Mouse (Mus musculus): ENCODE results near the gene Runx1. TPM values are rescaled to one million over a fixed set of nuclear protein-coding genes. Genes with fewer than 3 reads are reported as not detected.

Runx1 gene
- total and polyA plus RNA-seq, 2 experiments from 2014 or later: 1.3 to 2.2 TPM

DNA sequence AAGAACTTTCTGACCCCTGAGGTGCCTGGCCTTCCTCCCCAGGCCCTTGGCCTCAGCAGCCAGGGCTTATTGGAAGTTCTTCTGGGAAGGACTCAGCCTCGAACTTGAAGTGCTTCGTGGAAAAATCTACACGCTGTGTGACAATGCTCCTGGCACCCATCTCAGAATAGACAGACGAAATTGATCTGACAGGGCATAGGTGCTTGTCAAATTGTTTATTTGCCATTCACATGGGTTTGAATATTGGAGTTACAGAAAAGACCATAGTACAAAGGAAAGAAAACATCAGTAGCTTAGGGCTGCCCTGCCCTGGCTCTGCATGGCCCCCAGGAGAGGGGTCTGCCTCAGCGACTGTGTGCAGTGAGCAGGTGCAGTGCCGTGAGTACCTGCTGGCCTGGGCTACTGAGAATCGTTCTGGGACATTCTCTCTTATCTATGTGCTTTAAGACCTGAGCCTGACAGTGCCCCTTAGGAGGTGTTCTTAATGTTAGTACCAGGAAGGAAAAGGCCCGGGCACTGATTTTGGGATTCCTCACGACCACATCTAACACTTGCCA is 224.6 kb downstream of the Runx1 start:
- Histone ChIP-seq H3K27ac (no peak overlapping the region), H3K4me2 (ENCODE audit: low read depth, low read length) (no peak overlapping the region), H3K9me3 (ENCODE audit: low read length) (no peaks in the 10 kb centered on the region), H3K27me3 (ENCODE audit: insufficient read depth, low read length) (peaks cover 4% of the 10 kb centered on the region; the same call in 1 of the 2 replicates), H3K9ac (replicated peaks; ENCODE audit: low read length) (no peak overlapping the region), H3K4me3 (ENCODE audit: low read length) (no peak overlapping the region), H3K4me1 (ENCODE audit: insufficient read depth, low read length) (no peaks in the 10 kb centered on the region), H3K36me3 (ENCODE audit: insufficient read depth, low read length) (no peaks in the 10 kb centered on the region)
- ATAC-seq (no peak), DNase-seq (ENCODE audit: low spot score) (no peak)
- WGBS: 79% methylated on average over 9 of the region's 9 CpGs
- TF ChIP-seq CTCF (IDR thresholded peaks at IDR 0.05; ENCODE audit: low read depth): no peak

DNA sequence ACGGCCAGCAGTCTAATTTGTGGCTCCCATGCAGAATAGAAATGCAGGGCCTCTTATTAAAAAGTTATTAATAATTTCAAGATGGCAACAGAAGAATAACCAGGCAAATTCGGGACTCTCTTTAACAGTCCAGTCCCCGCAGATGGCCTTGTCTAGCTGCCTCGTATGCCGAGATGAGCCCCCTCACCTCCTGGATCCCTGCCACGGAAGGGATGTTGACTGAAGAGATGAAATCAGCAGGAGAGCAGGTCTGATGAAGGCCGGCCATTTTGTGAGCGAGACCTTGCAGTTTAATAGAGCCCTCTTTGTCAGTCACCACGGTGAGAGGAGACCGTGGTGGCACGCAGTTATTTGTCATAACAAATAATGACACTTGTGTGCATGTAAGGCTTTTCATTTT is 226.5 kb downstream of the Runx1 start:
- H3K9me3 ChIP-seq (ENCODE audit: low read length): no peaks in the 10 kb centered on the region
- H3K9ac ChIP-seq (replicated peaks; ENCODE audit: low read length): no peak overlapping the region
- H3K4me3 ChIP-seq (ENCODE audit: low read length): no peak overlapping the region
- no peaks in the 10 kb centered on the region for H3K4me1 ChIP-seq (ENCODE audit: insufficient read depth, low read length)
- peaks cover 4% of the 10 kb centered on the region; the same call in 1 of the 2 replicates for H3K27me3 ChIP-seq (ENCODE audit: insufficient read depth, low read length)
- TF ChIP-seq CTCF (IDR thresholded peaks at IDR 0.05; ENCODE audit: low read depth): no peak
- no peak overlapping the region for H3K27ac ChIP-seq
- ATAC-seq (no peak), DNase-seq (ENCODE audit: low spot score) (no peak)
- no peak overlapping the region for H3K4me2 ChIP-seq (ENCODE audit: low read depth, low read length)
- 42% methylated on average over 11 of the region's 11 CpGs for WGBS
- H3K36me3 ChIP-seq (ENCODE audit: insufficient read depth, low read length): no peaks in the 10 kb centered on the region

DNA sequence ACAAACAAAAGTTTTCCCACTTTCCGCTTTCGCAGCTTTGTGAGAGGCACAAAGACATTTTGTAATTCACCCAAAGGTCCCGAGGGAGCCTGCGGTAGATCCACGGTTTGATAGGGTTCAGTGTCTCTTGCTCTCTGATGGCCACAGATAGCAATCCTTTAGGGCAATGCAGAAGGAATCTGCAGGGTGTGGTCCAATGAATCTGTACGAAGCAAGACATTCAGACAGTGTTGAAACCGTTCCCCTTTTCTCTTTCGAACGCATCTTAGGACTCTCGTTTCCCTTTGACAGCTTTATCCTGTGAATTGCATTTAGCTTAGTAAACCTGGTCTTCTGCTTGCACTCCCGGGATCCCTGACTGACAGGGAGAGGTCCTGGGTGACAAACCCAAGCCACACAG is 228.3 kb downstream of the Runx1 start:
- TF ChIP-seq CTCF (IDR thresholded peaks at IDR 0.05; ENCODE audit: low read depth): no peak
- 63% methylated on average over 11 of the region's 11 CpGs for WGBS
- ATAC-seq (no peak), DNase-seq (ENCODE audit: low spot score) (no peak)
- Histone ChIP-seq H3K4me2 (ENCODE audit: low read depth, low read length) (no peak overlapping the region), H3K4me3 (ENCODE audit: low read length) (no peak overlapping the region), H3K4me1 (ENCODE audit: insufficient read depth, low read length) (no peaks in the 10 kb centered on the region), H3K9ac (replicated peaks; ENCODE audit: low read length) (no peak overlapping the region), H3K27me3 (ENCODE audit: insufficient read depth, low read length) (peaks cover 4% of the 10 kb centered on the region; the same call in 1 of the 2 replicates), H3K27ac (no peak overlapping the region), H3K36me3 (ENCODE audit: insufficient read depth, low read length) (no peaks in the 10 kb centered on the region), H3K9me3 (ENCODE audit: low read length) (no peaks in the 10 kb centered on the region)

DNA sequence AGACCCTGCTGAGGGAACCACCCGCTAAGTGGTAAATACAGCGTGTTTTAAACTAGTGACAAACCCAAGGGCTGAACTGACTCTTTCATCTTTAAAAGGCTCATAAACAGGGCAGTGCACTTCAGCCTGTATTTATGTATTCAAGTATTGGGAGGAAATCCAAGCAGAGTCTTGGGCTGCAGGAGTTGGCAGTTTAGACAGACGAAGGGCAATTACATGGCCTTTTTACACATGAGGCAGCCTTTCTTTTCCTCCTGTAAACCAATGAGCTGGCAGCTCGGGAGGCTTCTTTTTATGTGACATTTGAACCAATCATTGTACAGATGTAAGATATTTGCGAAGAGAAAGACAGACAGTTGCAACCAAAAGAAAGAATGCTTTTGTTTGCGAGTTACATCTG is 233.7 kb downstream of the Runx1 start:
- Histone ChIP-seq H3K36me3 (ENCODE audit: insufficient read depth, low read length) (no peaks in the 10 kb centered on the region), H3K4me3 (ENCODE audit: low read length) (no peak overlapping the region), H3K27me3 (ENCODE audit: insufficient read depth, low read length) (no peaks in the 10 kb centered on the region), H3K27ac (no peak overlapping the region), H3K4me2 (ENCODE audit: low read depth, low read length) (no peak overlapping the region), H3K4me1 (ENCODE audit: insufficient read depth, low read length) (no peaks in the 10 kb centered on the region), H3K9me3 (ENCODE audit: low read length) (no peaks in the 10 kb centered on the region), H3K9ac (replicated peaks; ENCODE audit: low read length) (no peak overlapping the region)
- DNase-seq (ENCODE audit: low spot score) (no peak), ATAC-seq (no peak)
- TF ChIP-seq CTCF (IDR thresholded peaks at IDR 0.05; ENCODE audit: low read depth): no peak
- 51% methylated on average over 6 of the region's 6 CpGs for WGBS

DNA sequence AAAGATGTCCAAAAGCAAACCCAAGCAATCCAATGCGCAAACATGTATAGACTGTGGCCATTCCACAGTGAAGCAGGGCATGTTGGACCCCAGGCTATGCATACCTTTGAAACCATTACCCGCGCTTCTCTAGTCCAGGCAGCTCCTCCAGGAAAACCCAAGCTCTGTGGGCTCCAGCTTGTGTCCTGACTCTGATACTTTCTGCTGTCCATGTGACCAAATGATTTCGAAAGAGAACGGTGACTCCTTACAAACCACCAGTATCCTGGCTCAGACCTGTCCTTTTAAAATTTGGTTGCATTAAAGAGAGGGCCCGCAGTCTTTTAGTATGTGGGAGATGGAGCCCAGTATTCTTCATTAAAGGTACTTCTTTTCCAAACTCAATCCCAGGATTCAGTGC is 234.2 kb downstream of the Runx1 start:
- WGBS: 92% methylated on average over 6 of the region's 6 CpGs
- H3K27ac ChIP-seq: no peak overlapping the region
- ATAC-seq: no peak

DNA sequence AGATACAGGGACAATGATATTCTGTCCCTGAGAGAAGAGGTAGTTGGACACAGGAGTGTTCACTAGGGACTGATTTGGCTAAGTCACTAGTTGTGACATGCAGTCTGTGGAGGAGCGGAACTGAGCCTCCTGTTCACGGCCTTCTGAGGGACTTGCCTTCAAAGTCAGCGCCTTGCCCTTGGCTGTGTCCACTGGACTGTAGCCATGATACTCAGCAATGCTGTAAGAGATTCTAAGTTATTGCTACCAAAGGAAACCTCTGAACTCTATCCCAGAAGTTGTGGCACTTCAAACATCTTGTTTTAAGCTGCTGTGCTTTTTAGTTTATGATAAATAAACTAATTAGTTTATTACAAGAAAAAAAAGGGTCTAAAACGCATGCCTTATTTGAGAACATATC is 238.1 kb downstream of the Runx1 start:
- no peak overlapping the region for H3K9ac ChIP-seq (replicated peaks; ENCODE audit: low read length)
- no peaks in the 10 kb centered on the region for H3K4me1 ChIP-seq (ENCODE audit: insufficient read depth, low read length)
- H3K27me3 ChIP-seq (ENCODE audit: insufficient read depth, low read length): no peaks in the 10 kb centered on the region
- no peaks in the 10 kb centered on the region for H3K36me3 ChIP-seq (ENCODE audit: insufficient read depth, low read length)
- DNase-seq (ENCODE audit: low spot score) (no peak), ATAC-seq (no peak)
- 81% methylated on average over 4 of the region's 4 CpGs for WGBS
- no peak overlapping the region for H3K4me2 ChIP-seq (ENCODE audit: low read depth, low read length)
- no peak overlapping the region for H3K27ac ChIP-seq
- no peak for TF ChIP-seq CTCF (IDR thresholded peaks at IDR 0.05; ENCODE audit: low read depth)
- no peak overlapping the region for H3K4me3 ChIP-seq (ENCODE audit: low read length)
- no peaks in the 10 kb centered on the region for H3K9me3 ChIP-seq (ENCODE audit: low read length)

More for the DNA sequence above, 234.2 kb downstream of the Runx1 start:
- Histone ChIP-seq H3K4me1 (ENCODE audit: insufficient read depth, low read length) (no peaks in the 10 kb centered on the region), H3K9me3 (ENCODE audit: low read length) (no peaks in the 10 kb centered on the region), H3K4me3 (ENCODE audit: low read length) (no peak overlapping the region), H3K27me3 (ENCODE audit: insufficient read depth, low read length) (no peaks in the 10 kb centered on the region), H3K9ac (replicated peaks; ENCODE audit: low read length) (no peak overlapping the region), H3K36me3 (ENCODE audit: insufficient read depth, low read length) (no peaks in the 10 kb centered on the region), H3K4me2 (ENCODE audit: low read depth, low read length) (no peak overlapping the region)
- DNase-seq (ENCODE audit: low spot score): no peak
- no peak for TF ChIP-seq CTCF (IDR thresholded peaks at IDR 0.05; ENCODE audit: low read depth)

DNA sequence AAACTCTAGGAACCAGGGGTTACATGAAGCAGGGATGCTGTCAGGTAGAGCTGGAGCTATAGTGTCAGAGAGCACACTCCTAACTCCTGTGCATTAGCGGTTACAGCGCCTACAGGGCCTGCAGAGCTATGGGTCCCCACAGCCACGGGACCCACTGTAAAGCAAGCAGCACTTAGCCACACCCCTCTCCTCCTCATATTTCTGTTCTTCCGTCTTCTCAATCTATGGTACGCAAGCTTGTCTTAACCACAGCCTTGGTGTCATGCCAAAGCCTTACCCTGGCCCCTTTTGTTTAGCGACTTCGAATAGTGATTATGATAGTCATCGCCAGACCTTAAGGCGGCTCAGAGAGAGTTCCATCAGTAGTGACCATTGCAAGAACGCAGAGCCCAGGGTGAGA is 244.2 kb downstream of the Runx1 start:
- no peak overlapping the region for H3K4me2 ChIP-seq (ENCODE audit: low read depth, low read length)
- H3K4me3 ChIP-seq (ENCODE audit: low read length): no peak overlapping the region
- no peak for TF ChIP-seq CTCF (IDR thresholded peaks at IDR 0.05; ENCODE audit: low read depth)
- no peak overlapping the region for H3K9ac ChIP-seq (replicated peaks; ENCODE audit: low read length)
- ATAC-seq (no peak), DNase-seq (ENCODE audit: low spot score) (no peak)
- 91% methylated on average over 10 of the region's 10 CpGs for WGBS
- H3K9me3 ChIP-seq (ENCODE audit: low read length): no peaks in the 10 kb centered on the region
- no peaks in the 10 kb centered on the region for H3K4me1 ChIP-seq (ENCODE audit: insufficient read depth, low read length)
- H3K27ac ChIP-seq: no peak overlapping the region
- no peaks in the 10 kb centered on the region for H3K27me3 ChIP-seq (ENCODE audit: insufficient read depth, low read length)
- H3K36me3 ChIP-seq (ENCODE audit: insufficient read depth, low read length): no peaks in the 10 kb centered on the region
